ENCODE assay signal across 8 mouse cellular contexts in the genomic region with DNA sequence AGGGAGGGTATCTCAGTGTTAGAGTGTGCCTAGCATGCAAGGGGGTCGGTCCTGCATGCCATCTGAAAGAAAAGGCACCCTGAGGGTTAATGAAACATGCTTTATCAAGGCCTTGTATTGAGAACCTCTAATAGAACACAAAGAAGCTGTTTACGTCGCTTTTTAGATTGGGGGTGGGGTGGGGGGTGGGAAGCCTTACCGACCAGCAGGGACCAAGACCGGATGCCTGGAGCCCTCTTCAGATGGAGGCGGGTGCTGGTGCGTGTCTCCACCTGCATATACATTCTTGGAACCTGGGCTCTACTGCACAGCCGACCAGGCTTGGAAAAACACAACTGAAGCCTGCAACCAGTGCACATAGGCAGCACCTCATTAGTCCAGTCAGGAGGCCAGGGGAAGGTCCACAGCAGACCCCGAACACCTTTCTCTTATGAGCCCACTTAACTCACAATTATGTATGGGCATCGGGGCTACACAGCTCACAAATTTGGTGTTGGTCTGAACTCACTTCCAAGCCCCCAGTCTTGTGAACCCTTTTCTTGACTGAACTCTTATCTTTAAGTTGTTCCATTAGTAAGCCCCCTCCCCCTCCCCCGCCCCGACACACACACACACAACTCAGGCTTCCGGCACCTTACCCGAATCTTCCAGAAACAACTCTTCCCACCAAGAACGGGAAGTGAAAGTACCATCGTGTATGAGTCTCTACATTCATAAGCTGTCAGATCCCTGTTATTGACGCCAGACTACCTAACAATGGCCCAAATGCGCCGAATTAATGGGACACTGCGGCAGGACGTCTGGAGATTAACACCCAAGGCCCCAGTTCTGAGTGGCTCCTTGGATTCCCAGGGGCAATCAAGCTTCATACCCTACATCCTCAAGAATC. TPM values are rescaled to one million over a fixed set of nuclear protein-coding genes. Genes with fewer than 3 reads are reported as not detected.
DNase-seq lines count a peak whose midpoint lies in the region; ATAC-seq and TF ChIP-seq lines count a peak whose summit lies in the region.

No protein-coding gene starts in this region.

- TF ChIP-seq POLR2A in MEL (IDR thresholded peaks at IDR 0.05; ENCODE audit: control insufficient read depth in 1 of 2, insufficient read depth in 1 of 2, low read depth in 1 of 2, low read length in 2 of 2, poor library complexity in 1 of 2), result no peak

- whole genome bisulfite sequencing in heart, embryonic 11.5 days (ENCODE audit: insufficient replicate concordance), result 22% methylated on average over 21 of the region's 21 CpGs
- WGBS in hindbrain, embryonic 11.5 days, result 33% methylated on average over 21 of the region's 21 CpGs
- WGBS in lung, postnatal 0 days, result 17% methylated on average over 20 of the region's 21 CpGs
- 19% methylated on average over 21 of the region's 21 CpGs for WGBS in stomach, embryonic 16.5 days

- TF ChIP-seq CTCF in MEL (IDR thresholded peaks at IDR 0.05 in 2 of 3, conservative IDR thresholded peaks at IDR 0.05 in 1 of 3; ENCODE audit: control insufficient read depth in 1 of 3, insufficient read depth in 1 of 3, low read depth in 2 of 3, low read length in 3 of 3, poor library complexity in 1 of 3, severe bottlenecking in 1 of 3), result no peak
- no peak for TF ChIP-seq CTCF in lung, postnatal 0 days (IDR thresholded peaks at IDR 0.05)

- TF ChIP-seq EP300 in MEL (IDR thresholded peaks at IDR 0.05; ENCODE audit: low read depth in 1 of 2, low read length in 2 of 2), result no peak
- TF ChIP-seq EP300 in lung, postnatal 0 days (IDR thresholded peaks at IDR 0.05), result no peak

- H3K4me1 ChIP-seq in heart, embryonic 11.5 days (ENCODE audit: control insufficient read depth, insufficient read depth, low read length), result peaks cover 13% of the 10 kb centered on the region
- H3K4me1 ChIP-seq in MEL (ENCODE audit: control insufficient read depth in 1 of 2, insufficient read depth in 2 of 2, low read length in 2 of 2), result peaks cover 25 to 27% of the 10 kb centered on the region in 2 experiments
- H3K4me1 ChIP-seq in hindbrain, embryonic 11.5 days (replicated peaks; ENCODE audit: control insufficient read depth, insufficient read depth, low read length), result 0 out of 2 replicates have a peak, but pooled peaks cover 2% of the 10 kb centered on the region
- H3K4me1 ChIP-seq in lung, postnatal 0 days (ENCODE audit: insufficient read depth, low read depth, low read length), result peaks cover 9% of the 10 kb centered on the region
- peaks cover 26% of the 10 kb centered on the region for H3K4me1 ChIP-seq in stomach, embryonic 16.5 days (ENCODE audit: control insufficient read depth, insufficient read depth, low read length)

- H3K9ac ChIP-seq in heart, embryonic 11.5 days (ENCODE audit: low read depth, low read length), result peak overlapping the region; percentile 82
- peak overlapping the region; percentile 87 for H3K9ac ChIP-seq in MEL (ENCODE audit: control insufficient read depth, low read depth, low read length, poor library complexity, severe bottlenecking)
- H3K9ac ChIP-seq in hindbrain, embryonic 11.5 days (ENCODE audit: low read depth, low read length), result peak overlapping the region; percentile 73
- peak overlapping the region; percentile 50 for H3K9ac ChIP-seq in lung, postnatal 0 days (replicated peaks; ENCODE audit: low read depth)
- H3K9ac ChIP-seq in stomach, embryonic 16.5 days (ENCODE audit: low read length), result peak overlapping the region; percentile 82

- no peak for TF ChIP-seq RAD21 in MEL (IDR thresholded peaks at IDR 0.05; ENCODE audit: low read depth, low read length)

- peaks cover 14% of the 10 kb centered on the region for H3K79me2 ChIP-seq in MEL (ENCODE audit: control insufficient read depth, insufficient read depth, low read length, poor library complexity)

- H3K4me2 ChIP-seq in heart, embryonic 11.5 days, result peak overlapping the region; percentile 81
- H3K4me2 ChIP-seq in hindbrain, embryonic 11.5 days (replicated peaks; ENCODE audit: low read depth, low read length), result peak overlapping the region; percentile 80
- H3K4me2 ChIP-seq in lung, postnatal 0 days (replicated peaks; ENCODE audit: low read depth, low read length), result peak overlapping the region; percentile 81
- H3K4me2 ChIP-seq in stomach, embryonic 16.5 days (ENCODE audit: low read depth, low read length), result peak overlapping the region; percentile 67

- H3K4me3 ChIP-seq in heart, embryonic 11.5 days (ENCODE audit: low read depth, low read length), result peak overlapping the region; percentile 89
- H3K4me3 ChIP-seq in MEL (ENCODE audit: control insufficient read depth in 1 of 2, insufficient read depth in 1 of 2, low read depth in 2 of 2, low read length in 2 of 2), result peak overlapping the region; percentile 89 to 99
- H3K4me3 ChIP-seq in hindbrain, embryonic 11.5 days (ENCODE audit: low read depth, low read length), result peak overlapping the region; percentile 66
- peak overlapping the region; percentile 74 for H3K4me3 ChIP-seq in lung, postnatal 0 days (ENCODE audit: low read depth, low read length)
- peak overlapping the region; percentile 81 for H3K4me3 ChIP-seq in stomach, embryonic 16.5 days (replicated peaks; ENCODE audit: low read length)

- no peaks in the 10 kb centered on the region for H3K9me3 ChIP-seq in heart, embryonic 11.5 days (replicated peaks; ENCODE audit: control insufficient read depth, low read length)
- no peaks in the 10 kb centered on the region for H3K9me3 ChIP-seq in MEL (replicated peaks; ENCODE audit: insufficient read depth, low read length)
- no peaks in the 10 kb centered on the region for H3K9me3 ChIP-seq in hindbrain, embryonic 11.5 days (ENCODE audit: control insufficient read depth, low read length)
- no peaks in the 10 kb centered on the region for H3K9me3 ChIP-seq in lung, postnatal 0 days (ENCODE audit: low read length)
- no peaks in the 10 kb centered on the region for H3K9me3 ChIP-seq in stomach, embryonic 16.5 days (replicated peaks; ENCODE audit: control insufficient read depth, low read length)

- H3K36me3 ChIP-seq in heart, embryonic 11.5 days (ENCODE audit: control insufficient read depth, insufficient read depth, low read length), result peaks cover 15% of the 10 kb centered on the region
- peaks cover 2 to 29% of the 10 kb centered on the region in 2 experiments; a peak in 3 of 4 replicates for H3K36me3 ChIP-seq in MEL (ENCODE audit: control insufficient read depth in 1 of 2, insufficient read depth in 2 of 2, low read length in 2 of 2)
- H3K36me3 ChIP-seq in hindbrain, embryonic 11.5 days (ENCODE audit: control insufficient read depth, insufficient read depth, low read length), result peaks cover 3% of the 10 kb centered on the region; the same call in 1 of the 2 replicates
- H3K36me3 ChIP-seq in lung, postnatal 0 days (ENCODE audit: insufficient read depth, low read length), result peaks cover 17% of the 10 kb centered on the region
- peaks cover 15% of the 10 kb centered on the region for H3K36me3 ChIP-seq in stomach, embryonic 16.5 days (ENCODE audit: control insufficient read depth, insufficient read depth, low read length)

- no peak for DNase-seq in heart, postnatal 4 days
- peak; percentile 83 for DNase-seq in MEL (ENCODE audit: low read depth, low spot score)
- peak; percentile 7 for DNase-seq in hindbrain, embryonic 11.5 days (ENCODE audit: low spot score)
- peak; percentile 57 for DNase-seq in lung, postnatal 0 days (ENCODE audit: low spot score)
- DNase-seq in c-Kit-positive CD71-positive TER-119-positive erythroid progenitor cells, embryonic 14.5 days (ENCODE audit: low spot score), result no peak
- no peak for DNase-seq in cerebellum, postnatal 36 days

- ATAC-seq in heart, embryonic 11.5 days (replicated peaks; ENCODE audit: insufficient number of reproducible peaks, low FRiP score, low TSS enrichment), result no peak; the same call in 1 of the 2 replicates
- peak; percentile 43; the same call in 1 of the 2 replicates for ATAC-seq in hindbrain, embryonic 11.5 days (ENCODE audit: low FRiP score)
- ATAC-seq in lung, postnatal 0 days, result peak; percentile 20; the same call in 1 of the 2 replicates
- no peak for ATAC-seq in stomach, embryonic 16.5 days (ENCODE audit: insufficient read depth, low FRiP score)

- H3K27ac ChIP-seq in heart, embryonic 11.5 days (ENCODE audit: low read depth, low read length), result peak overlapping the region; percentile 78
- peak overlapping the region; percentile 86 for H3K27ac ChIP-seq in MEL (ENCODE audit: control insufficient read depth, low read depth, low read length)
- H3K27ac ChIP-seq in hindbrain, embryonic 11.5 days (ENCODE audit: low read depth, low read length), result 0 out of 2 replicates have a peak overlapping the region, but pooled peaks have one; percentile 21
- peak overlapping the region; percentile 87 for H3K27ac ChIP-seq in lung, postnatal 0 days (ENCODE audit: low read length)
- H3K27ac ChIP-seq in stomach, embryonic 16.5 days (ENCODE audit: low read length), result peak overlapping the region; percentile 80

- H3K27me3 ChIP-seq in heart, embryonic 11.5 days (ENCODE audit: control insufficient read depth, insufficient read depth, low read length), result no peaks in the 10 kb centered on the region
- no peaks in the 10 kb centered on the region for H3K27me3 ChIP-seq in MEL (ENCODE audit: control insufficient read depth in 1 of 2, insufficient read depth in 2 of 2, low read length in 2 of 2)
- no peaks in the 10 kb centered on the region for H3K27me3 ChIP-seq in hindbrain, embryonic 11.5 days (ENCODE audit: control insufficient read depth, insufficient read depth, low read length)
- no peaks in the 10 kb centered on the region for H3K27me3 ChIP-seq in lung, postnatal 0 days (replicated peaks; ENCODE audit: insufficient read depth, low read length)
- H3K27me3 ChIP-seq in stomach, embryonic 16.5 days (ENCODE audit: control insufficient read depth, insufficient read depth, low read length), result no peaks in the 10 kb centered on the region

RNA-seq across cellular contexts. Expression of gene Cybc1, which starts 0.7 kb away (rescaled TPM):
- polyA plus RNA-seq in heart, embryonic 11.5 days (2014; fragmentation: Nextera tagmentation; extraction: Ambion mirVana), result 20.5 and 21.7 TPM in 2 replicates
- total RNA-seq in heart, postnatal 4 days (2021), result 10 to 100 TPM; 11.8 to 12.5 TPM
- 42.5 and 46.1 TPM in 2 replicates for total RNA-seq in MEL (2012; rRNA removed)
- 10 to 100 TPM in 1 of 2 experiments, not detected in 1; 43.6 TPM for polyA plus RNA-seq in MEL (2012; ENCODE audit: insufficient read depth in 1 of 2, insufficient read length in 2 of 2, low read depth in 1 of 2, low replicate concordance in 2 of 2, missing spikeins in 1 of 2)
- polyA plus RNA-seq in hindbrain, embryonic 11.5 days (2014; fragmentation: Nextera tagmentation; extraction: Ambion mirVana), result 42.6 and 43.9 TPM in 2 replicates
- 28.9 and 29.3 TPM in 2 replicates for polyA plus RNA-seq in lung, postnatal 0 days (2015; fragmentation: Nextera tagmentation; extraction: Ambion mirVana)
- 37.9 and 44.2 TPM in 2 replicates for polyA plus RNA-seq in stomach, embryonic 16.5 days (2015; fragmentation: Nextera tagmentation; extraction: Ambion mirVana)

RNA-seq across cellular contexts. Expression of gene Narf, which starts 8.7 kb away (rescaled TPM):
- 51.3 and 61.0 TPM in 2 replicates for polyA plus RNA-seq in heart, embryonic 11.5 days (2014; fragmentation: Nextera tagmentation; extraction: Ambion mirVana)
- total RNA-seq in heart, postnatal 4 days (2021), result 10 to 100 TPM; 58.7 to 62.4 TPM
- total RNA-seq in MEL (2012; rRNA removed), result 31.9 and 45.3 TPM in 2 replicates
- polyA plus RNA-seq in MEL (2012; ENCODE audit: insufficient read depth in 1 of 2, insufficient read length in 2 of 2, low read depth in 1 of 2, low replicate concordance in 2 of 2, missing spikeins in 1 of 2), result 10 to 100 TPM in 1 of 2 experiments, not detected in 1; 44.9 TPM
- polyA plus RNA-seq in hindbrain, embryonic 11.5 days (2014; fragmentation: Nextera tagmentation; extraction: Ambion mirVana), result 75.4 and 79.1 TPM in 2 replicates
- 15.8 and 18.7 TPM in 2 replicates for polyA plus RNA-seq in lung, postnatal 0 days (2015; fragmentation: Nextera tagmentation; extraction: Ambion mirVana)
- polyA plus RNA-seq in stomach, embryonic 16.5 days (2015; fragmentation: Nextera tagmentation; extraction: Ambion mirVana), result 52.8 and 65.6 TPM in 2 replicates

RNA-seq across cellular contexts. Expression of gene Ogfod3, which starts 23.9 kb away (rescaled TPM):
- 25.3 and 29.9 TPM in 2 replicates for polyA plus RNA-seq in heart, embryonic 11.5 days (2014; fragmentation: Nextera tagmentation; extraction: Ambion mirVana)
- total RNA-seq in heart, postnatal 4 days (2021), result 10 to 100 TPM; 18.7 to 22.2 TPM
- total RNA-seq in MEL (2012; rRNA removed), result 10.1 and 12.7 TPM in 2 replicates
- polyA plus RNA-seq in MEL (2012; ENCODE audit: insufficient read depth in 1 of 2, insufficient read length in 2 of 2, low read depth in 1 of 2, low replicate concordance in 2 of 2, missing spikeins in 1 of 2), result 10 to 100 TPM in 1 of 2 experiments, not detected in 1; 12.3 TPM
- polyA plus RNA-seq in hindbrain, embryonic 11.5 days (2014; fragmentation: Nextera tagmentation; extraction: Ambion mirVana), result 17.0 and 19.2 TPM in 2 replicates
- 18.3 and 20.3 TPM in 2 replicates for polyA plus RNA-seq in lung, postnatal 0 days (2015; fragmentation: Nextera tagmentation; extraction: Ambion mirVana)
- polyA plus RNA-seq in stomach, embryonic 16.5 days (2015; fragmentation: Nextera tagmentation; extraction: Ambion mirVana), result 29.4 and 30.4 TPM in 2 replicates

RNA-seq across cellular contexts. Expression of gene Hexdc, which starts 24.1 kb away (rescaled TPM):
- 6.2 and 7.9 TPM in 2 replicates for polyA plus RNA-seq in heart, embryonic 11.5 days (2014; fragmentation: Nextera tagmentation; extraction: Ambion mirVana)
- 10 to 100 TPM; 17.0 to 17.8 TPM for total RNA-seq in heart, postnatal 4 days (2021)
- total RNA-seq in MEL (2012; rRNA removed), result 6.4 and 7.1 TPM in 2 replicates
- polyA plus RNA-seq in MEL (2012; ENCODE audit: insufficient read depth in 1 of 2, insufficient read length in 2 of 2, low read depth in 1 of 2, low replicate concordance in 2 of 2, missing spikeins in 1 of 2), result 1 to 10 TPM in 1 of 2 experiments, not detected in 1; 9.0 TPM
- polyA plus RNA-seq in hindbrain, embryonic 11.5 days (2014; fragmentation: Nextera tagmentation; extraction: Ambion mirVana), result 6.2 and 7.0 TPM in 2 replicates
- polyA plus RNA-seq in lung, postnatal 0 days (2015; fragmentation: Nextera tagmentation; extraction: Ambion mirVana), result 4.5 and 6.1 TPM in 2 replicates
- polyA plus RNA-seq in stomach, embryonic 16.5 days (2015; fragmentation: Nextera tagmentation; extraction: Ambion mirVana), result 8.5 and 9.4 TPM in 2 replicates

RNA-seq across cellular contexts. Expression of gene Foxk2, which starts 31.4 kb away (rescaled TPM):
- polyA plus RNA-seq in heart, embryonic 11.5 days (2014; fragmentation: Nextera tagmentation; extraction: Ambion mirVana), result 8.4 and 8.6 TPM in 2 replicates
- total RNA-seq in heart, postnatal 4 days (2021), result 10 to 100 TPM; 30.3 to 34.5 TPM
- total RNA-seq in MEL (2012; rRNA removed), result 59.6 and 64.5 TPM in 2 replicates
- polyA plus RNA-seq in MEL (2012; ENCODE audit: insufficient read depth in 1 of 2, insufficient read length in 2 of 2, low read depth in 1 of 2, low replicate concordance in 2 of 2, missing spikeins in 1 of 2), result 100 to 1,000 TPM in 1 of 2 experiments, 10 to 100 TPM in 1; 68.0 to 317 TPM
- 12.4 and 13.5 TPM in 2 replicates for polyA plus RNA-seq in hindbrain, embryonic 11.5 days (2014; fragmentation: Nextera tagmentation; extraction: Ambion mirVana)
- polyA plus RNA-seq in lung, postnatal 0 days (2015; fragmentation: Nextera tagmentation; extraction: Ambion mirVana), result 4.0 and 5.1 TPM in 2 replicates
- 6.1 and 6.6 TPM in 2 replicates for polyA plus RNA-seq in stomach, embryonic 16.5 days (2015; fragmentation: Nextera tagmentation; extraction: Ambion mirVana)

Comparison
In these comparisons a context has a peak if more than half of its experiments do, and no peak if none do; other contexts are left out.
1. ATAC-seq: peak in hindbrain, embryonic 11.5 days (single experiment) and lung, postnatal 0 days (single experiment); none in heart, embryonic 11.5 days (single experiment) and stomach, embryonic 16.5 days (single experiment).
2. H3K27ac ChIP-seq: peak in every context shown above with its lines; median percentile 87 in lung, postnatal 0 days; 86 in MEL; 80 in stomach, embryonic 16.5 days; 78 in heart, embryonic 11.5 days; 21 in hindbrain, embryonic 11.5 days.
3. DNase-seq: peak in MEL (single experiment), hindbrain, embryonic 11.5 days (single experiment) and lung, postnatal 0 days (single experiment); none in heart, postnatal 4 days (single experiment), c-Kit-positive CD71-positive TER-119-positive erythroid progenitor cells, embryonic 14.5 days (single experiment) and cerebellum, postnatal 36 days (0 of 2).
4. Peak in every context shown above with its lines, with median percentiles within 50 percentile points of each other: H3K4me2 ChIP-seq, H3K4me3 ChIP-seq and H3K9ac ChIP-seq.